Mouse (Mus musculus): Measurements from ENCODE around the gene Stub1. TPM values are rescaled to one million over a fixed set of nuclear protein-coding genes. Genes with fewer than 3 reads are reported as not detected.

The Stub1 gene
- polyA plus RNA-seq, 1 experiment from 2014 or later, result 114 TPM

- Histone ChIP-seq H3K36me3 (replicated peaks) (peaks cover 69% of the 10 kb centered on the region), H3K4me3 (replicated peaks) (peak overlapping the region; percentile 93), H3K4me2 (peak overlapping the region; percentile 88), H3K9me3 (replicated peaks) (no peaks in the 10 kb centered on the region), H3K9ac (peak overlapping the region; percentile 85), H3K27me3 (no peaks in the 10 kb centered on the region), H3K27ac (replicated peaks) (peak overlapping the region; percentile 90), H3K4me1 (replicated peaks) (peaks cover 53% of the 10 kb centered on the region)
- peak; percentile 51 for ATAC-seq (ENCODE audit: insufficient read depth)
- 2% methylated on average over 38 of the region's 38 CpGs for WGBS (ENCODE audit: insufficient replicate concordance)
These were observed 10.6 kb upstream of the Stub1 start for GRCm38 (mm10) chr17:25843636-25844395.

- Histone ChIP-seq H3K4me3 (replicated peaks) (peak overlapping the region; percentile 93), H3K4me2 (peak overlapping the region; percentile 88), H3K4me1 (replicated peaks) (peaks cover 57% of the 10 kb centered on the region), H3K9ac (peak overlapping the region; percentile 85), H3K27ac (replicated peaks) (peak overlapping the region; percentile 90), H3K9me3 (replicated peaks) (no peaks in the 10 kb centered on the region), H3K36me3 (replicated peaks) (peaks cover 68% of the 10 kb centered on the region), H3K27me3 (no peaks in the 10 kb centered on the region)
- WGBS (ENCODE audit: insufficient replicate concordance), result 80% methylated on average over 4 of the region's 4 CpGs
- ATAC-seq (ENCODE audit: insufficient read depth), result no peak
These were observed 9.9 kb upstream of the Stub1 start for GRCm38 (mm10) chr17:25843122-25843521.

- Histone ChIP-seq H3K36me3 (replicated peaks) (peaks cover 69% of the 10 kb centered on the region), H3K27ac (replicated peaks) (no peak overlapping the region), H3K27me3 (no peaks in the 10 kb centered on the region), H3K9ac (no peak overlapping the region), H3K9me3 (replicated peaks) (no peaks in the 10 kb centered on the region), H3K4me2 (peak overlapping the region; percentile 88; the same call in 1 of the 2 replicates), H3K4me3 (replicated peaks) (no peak overlapping the region), H3K4me1 (replicated peaks) (peaks cover 63% of the 10 kb centered on the region)
- no peak for ATAC-seq (ENCODE audit: insufficient read depth)
- WGBS (ENCODE audit: insufficient replicate concordance), result 79% methylated on average over 3 of the region's 3 CpGs
These were observed 9.3 kb upstream of the Stub1 start for GRCm38 (mm10) chr17:25842509-25842908.

- no peak within 1 kb of the TSS for H3K9ac ChIP-seq
- H3K36me3 ChIP-seq (replicated peaks), result peaks cover 72% of the 10 kb centered on the region
- no peak within 1 kb of the TSS for H3K4me3 ChIP-seq (replicated peaks)
- H3K27me3 ChIP-seq, result no peaks in the 10 kb centered on the region
- no peak for ATAC-seq (ENCODE audit: insufficient read depth)
- H3K4me1 ChIP-seq (replicated peaks), result peaks cover 75% of the 10 kb centered on the region
- H3K4me2 ChIP-seq, result peak within 1 kb of the TSS; percentile 88; the same call in 1 of the 2 replicates
- H3K27ac ChIP-seq (replicated peaks), result no peak within 1 kb of the TSS
- 89% methylated on average over 22 of the region's 22 CpGs for WGBS (ENCODE audit: insufficient replicate concordance)
- no peaks in the 10 kb centered on the region for H3K9me3 ChIP-seq (replicated peaks)
These were observed 8.1 kb upstream of the Stub1 start, which contains the start of gene Gm20683 for GRCm38 (mm10) chr17:25841117-25841880. Gm20683 (minus strand) TSS chr17:25841763.

- no peaks in the 10 kb centered on the region for H3K27me3 ChIP-seq
- H3K4me1 ChIP-seq (replicated peaks), result peaks cover 82% of the 10 kb centered on the region
- H3K9ac ChIP-seq, result no peak overlapping the region
- WGBS (ENCODE audit: insufficient replicate concordance), result 86% methylated on average over 6 of the region's 6 CpGs
- peaks cover 66% of the 10 kb centered on the region for H3K36me3 ChIP-seq (replicated peaks)
- no peaks in the 10 kb centered on the region for H3K9me3 ChIP-seq (replicated peaks)
- no peak for ATAC-seq (ENCODE audit: insufficient read depth)
- no peak overlapping the region for H3K4me3 ChIP-seq (replicated peaks)
- no peak overlapping the region for H3K27ac ChIP-seq (replicated peaks)
- H3K4me2 ChIP-seq, result no peak overlapping the region
These were observed 7.3 kb upstream of the Stub1 start for GRCm38 (mm10) chr17:25840519-25840918.

- Histone ChIP-seq H3K27ac (replicated peaks) (peak overlapping the region; percentile 61), H3K36me3 (replicated peaks) (peaks cover 64% of the 10 kb centered on the region)
- peak; percentile 27; the same call in 1 of the 2 replicates for ATAC-seq (ENCODE audit: insufficient read depth)
These were observed 6.4 kb upstream of the Stub1 start for GRCm38 (mm10) chr17:25839455-25840235.

GRCm38 (mm10) chr17:25838904-25839303, 5.7 kb upstream of the Stub1 start:
- peak overlapping the region; percentile 61; the same call in 1 of the 2 replicates for H3K27ac ChIP-seq (replicated peaks)
- no peak overlapping the region for H3K4me2 ChIP-seq
- no peaks in the 10 kb centered on the region for H3K27me3 ChIP-seq
- H3K4me3 ChIP-seq (replicated peaks), result no peak overlapping the region
- ATAC-seq (ENCODE audit: insufficient read depth), result no peak
- H3K4me1 ChIP-seq (replicated peaks), result peaks cover 86% of the 10 kb centered on the region
- H3K36me3 ChIP-seq (replicated peaks), result peaks cover 64% of the 10 kb centered on the region
- H3K9me3 ChIP-seq (replicated peaks), result no peaks in the 10 kb centered on the region
- WGBS (ENCODE audit: insufficient replicate concordance), result 68% methylated on average over 4 of the region's 4 CpGs
- H3K9ac ChIP-seq, result no peak overlapping the region

More at GRCm38 (mm10) chr17:25839455-25840235, 6.4 kb upstream of the Stub1 start:
- Histone ChIP-seq H3K9ac (no peak overlapping the region), H3K4me3 (replicated peaks) (no peak overlapping the region), H3K4me1 (replicated peaks) (peaks cover 82% of the 10 kb centered on the region), H3K4me2 (no peak overlapping the region), H3K27me3 (no peaks in the 10 kb centered on the region), H3K9me3 (replicated peaks) (no peaks in the 10 kb centered on the region)
- 77% methylated on average over 14 of the region's 14 CpGs for WGBS (ENCODE audit: insufficient replicate concordance)

GRCm38 (mm10) chr17:25837533-25837932, 4.3 kb upstream of the Stub1 start:
- WGBS (ENCODE audit: insufficient replicate concordance), result 48% methylated on average over 3 of the region's 3 CpGs
- peaks cover 82% of the 10 kb centered on the region for H3K4me1 ChIP-seq (replicated peaks)
- H3K27me3 ChIP-seq, result no peaks in the 10 kb centered on the region
- H3K27ac ChIP-seq (replicated peaks), result no peak overlapping the region
- peak overlapping the region; percentile 75; the same call in 1 of the 2 replicates for H3K4me2 ChIP-seq
- no peaks in the 10 kb centered on the region for H3K9me3 ChIP-seq (replicated peaks)
- H3K36me3 ChIP-seq (replicated peaks), result peaks cover 56% of the 10 kb centered on the region
- H3K9ac ChIP-seq, result no peak overlapping the region
- no peak for ATAC-seq (ENCODE audit: insufficient read depth)
- H3K4me3 ChIP-seq (replicated peaks), result no peak overlapping the region

GRCm38 (mm10) chr17:25837076-25837410, 3.8 kb upstream of the Stub1 start, which contains the start of gene Rhbdl1:
Rhbdl1 (minus strand) TSS chr17:25837295.
- H3K27me3 ChIP-seq, result no peaks in the 10 kb centered on the region
- no peaks in the 10 kb centered on the region for H3K9me3 ChIP-seq (replicated peaks)
- WGBS (ENCODE audit: insufficient replicate concordance), result 6% methylated on average over 29 of the region's 29 CpGs
- peak within 1 kb of the TSS; percentile 30; the same call in 1 of the 2 replicates for H3K9ac ChIP-seq
- H3K36me3 ChIP-seq (replicated peaks), result peaks cover 51% of the 10 kb centered on the region
- ATAC-seq (ENCODE audit: insufficient read depth), result no peak
- H3K4me1 ChIP-seq (replicated peaks), result peaks cover 81% of the 10 kb centered on the region
- peak within 1 kb of the TSS; percentile 37 for H3K4me3 ChIP-seq (replicated peaks)
- peak within 1 kb of the TSS; percentile 75 for H3K4me2 ChIP-seq
- H3K27ac ChIP-seq (replicated peaks), result no peak within 1 kb of the TSS

GRCm38 (mm10) chr17:25836397-25837075, 3.3 kb upstream of the Stub1 start:
- Histone ChIP-seq H3K4me2 (peak overlapping the region; percentile 75), H3K9me3 (replicated peaks) (no peaks in the 10 kb centered on the region), H3K36me3 (replicated peaks) (peaks cover 49% of the 10 kb centered on the region), H3K4me1 (replicated peaks) (peaks cover 82% of the 10 kb centered on the region), H3K27ac (replicated peaks) (no peak overlapping the region), H3K4me3 (replicated peaks) (peak overlapping the region; percentile 37), H3K27me3 (no peaks in the 10 kb centered on the region), H3K9ac (peak overlapping the region; percentile 30; the same call in 1 of the 2 replicates)
- no peak for ATAC-seq (ENCODE audit: insufficient read depth)
- 29% methylated on average over 23 of the region's 23 CpGs for WGBS (ENCODE audit: insufficient replicate concordance)

Data from liver, embryonic 15.5 days (tissue).